Mouse (Mus musculus): ENCODE data around the gene Ephx3.
A peak's percentile ranks its signal among the peaks of the same experiment; 100 is the strongest.
"Not testable (repeated sequence)": the region's sequence is repeated elsewhere in the genome, so short reads cannot be mapped to it uniquely, and the experiment has no call there.

The Ephx3 gene

GRCm38 (mm10) chr17:32188863-32189636, at the start of gene Ephx3:
Ephx3 (minus strand) TSS chr17:32189549.
- peak; percentile 30 for DNase-seq (ENCODE audit: low read depth, low spot score)

DNA sequence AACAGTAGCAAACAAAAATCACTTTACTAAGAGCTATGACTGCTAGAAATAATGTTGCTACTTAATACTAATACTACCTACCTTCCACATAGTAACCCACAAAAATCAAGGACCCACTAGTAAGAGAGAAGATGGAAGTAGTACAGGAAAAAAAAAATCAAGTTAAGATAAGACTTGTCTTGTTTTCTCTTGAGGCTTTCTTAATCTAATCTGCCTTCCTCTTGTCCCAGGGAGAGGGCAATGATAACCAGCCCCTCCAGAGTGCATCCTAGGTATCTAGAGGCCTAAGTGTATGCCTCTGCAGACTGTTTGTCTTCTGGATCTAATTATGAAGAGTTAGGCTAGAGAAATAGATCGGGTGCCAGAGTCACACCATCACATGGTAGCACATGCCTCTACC, 49.2 kb upstream of the Ephx3 start:
- no peak for DNase-seq (ENCODE audit: low read depth, low spot score)

DNA sequence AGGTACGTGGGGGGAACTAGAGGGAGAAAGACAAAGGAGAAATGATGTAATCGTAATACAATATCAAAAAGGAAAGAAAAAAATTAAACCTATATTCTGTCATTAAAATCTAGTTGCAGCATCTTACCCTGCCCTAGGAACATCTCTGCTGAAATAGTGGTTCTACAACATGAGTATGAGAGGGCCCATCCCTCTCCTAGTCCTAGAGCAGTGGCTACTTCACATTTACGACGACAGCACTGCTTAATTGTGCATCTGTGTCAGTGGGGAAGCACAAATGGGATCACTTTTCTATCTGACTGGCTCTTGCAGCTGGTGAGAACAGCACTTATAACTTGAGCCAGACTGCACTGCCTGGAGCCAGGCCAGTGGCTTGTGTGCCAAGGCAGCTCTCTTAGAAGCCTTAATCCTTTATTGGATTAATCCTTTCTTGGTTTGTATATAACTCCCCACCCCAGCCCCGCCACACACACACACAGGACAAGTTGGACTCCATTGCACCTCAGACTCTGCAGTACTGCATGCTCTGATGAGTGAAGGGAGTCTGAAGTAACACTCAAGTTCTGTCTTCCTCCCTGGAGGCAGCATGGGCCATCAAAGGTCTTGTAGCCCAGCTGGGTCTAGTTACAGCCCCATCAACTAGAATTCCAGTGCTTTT, 46.3 kb upstream of the Ephx3 start:
- DNase-seq (ENCODE audit: low read depth, low spot score) = peak; percentile 18

GRCm38 (mm10) chr17:32233174-32233573, 43.8 kb upstream of the Ephx3 start:
- no peak for DNase-seq (ENCODE audit: low read depth, low spot score)

- no peak for DNase-seq (ENCODE audit: low read depth, low spot score)
Measured at GRCm38 (mm10) chr17:32229256-32229655, 39.9 kb upstream of the Ephx3 start.

- DNase-seq (ENCODE audit: low read depth, low spot score) = no peak
Measured at GRCm38 (mm10) chr17:32220873-32221272, 31.5 kb upstream of the Ephx3 start.

DNA sequence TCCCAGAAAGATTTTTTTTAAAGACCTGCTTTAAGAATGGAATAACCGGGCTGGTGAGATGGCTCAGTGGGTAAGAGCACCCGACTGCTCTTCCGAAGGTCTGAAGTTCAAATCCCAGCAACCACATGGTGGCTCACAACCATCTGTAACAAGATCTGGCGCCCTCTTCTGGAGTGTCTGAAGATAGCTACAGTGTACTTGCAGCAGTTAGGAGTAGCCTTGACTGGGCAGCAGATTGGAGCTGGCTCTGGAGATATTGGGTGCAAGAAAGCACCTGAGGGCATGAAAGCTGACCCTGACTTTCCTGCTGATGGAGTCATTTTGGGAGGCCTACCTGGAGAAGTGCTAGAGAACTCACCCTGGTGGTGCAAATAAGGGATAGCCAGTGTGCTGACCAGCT, 26.2 kb upstream of the Ephx3 start:
- DNase-seq (ENCODE audit: low read depth, low spot score) = not testable (repeated sequence)

DNA sequence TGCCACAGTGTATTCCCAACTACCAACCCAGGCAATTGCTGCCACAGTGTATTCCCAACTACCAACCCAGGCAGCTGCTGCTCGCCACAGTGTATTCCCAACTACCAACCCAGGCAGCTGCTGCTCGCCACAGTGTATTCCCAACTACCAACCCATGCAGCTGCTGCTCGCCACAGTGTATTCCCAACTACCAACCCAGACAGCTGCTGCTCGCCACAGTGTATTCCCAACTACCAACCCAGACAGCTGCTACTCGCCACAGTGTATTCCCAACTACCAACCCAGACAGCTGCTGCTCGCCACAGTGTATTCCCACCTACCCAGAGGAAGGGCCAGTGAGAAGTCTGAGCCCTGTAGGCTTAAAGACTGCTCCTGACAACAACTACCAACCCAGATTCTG, 22.2 kb upstream of the Ephx3 start:
- not testable (repeated sequence) for DNase-seq (ENCODE audit: low read depth, low spot score)

- DNase-seq (ENCODE audit: low read depth, low spot score) = peak; percentile 59
Measured at GRCm38 (mm10) chr17:32209752-32210151, 20.4 kb upstream of the Ephx3 start.

DNA sequence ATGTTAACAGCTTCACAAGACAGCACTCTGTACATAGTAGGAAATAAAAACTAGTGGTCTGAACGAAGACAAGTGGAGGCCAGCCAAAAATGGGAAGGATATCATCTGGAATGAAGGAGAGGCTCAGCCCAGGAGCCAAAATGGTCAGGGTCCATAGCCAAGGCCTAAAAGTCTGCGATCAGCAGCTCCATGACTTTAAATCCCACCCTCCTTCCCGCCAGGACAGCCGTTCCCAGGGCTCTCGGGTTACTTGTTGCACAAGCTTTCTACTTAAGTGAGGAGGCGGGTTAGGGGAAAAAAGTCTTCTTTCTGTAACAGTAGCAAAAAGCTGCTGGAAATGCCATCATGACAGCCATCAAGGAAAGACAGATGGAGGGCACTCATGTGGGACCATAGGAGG, 19.8 kb upstream of the Ephx3 start:
- DNase-seq (ENCODE audit: low read depth, low spot score) = no peak

DNA sequence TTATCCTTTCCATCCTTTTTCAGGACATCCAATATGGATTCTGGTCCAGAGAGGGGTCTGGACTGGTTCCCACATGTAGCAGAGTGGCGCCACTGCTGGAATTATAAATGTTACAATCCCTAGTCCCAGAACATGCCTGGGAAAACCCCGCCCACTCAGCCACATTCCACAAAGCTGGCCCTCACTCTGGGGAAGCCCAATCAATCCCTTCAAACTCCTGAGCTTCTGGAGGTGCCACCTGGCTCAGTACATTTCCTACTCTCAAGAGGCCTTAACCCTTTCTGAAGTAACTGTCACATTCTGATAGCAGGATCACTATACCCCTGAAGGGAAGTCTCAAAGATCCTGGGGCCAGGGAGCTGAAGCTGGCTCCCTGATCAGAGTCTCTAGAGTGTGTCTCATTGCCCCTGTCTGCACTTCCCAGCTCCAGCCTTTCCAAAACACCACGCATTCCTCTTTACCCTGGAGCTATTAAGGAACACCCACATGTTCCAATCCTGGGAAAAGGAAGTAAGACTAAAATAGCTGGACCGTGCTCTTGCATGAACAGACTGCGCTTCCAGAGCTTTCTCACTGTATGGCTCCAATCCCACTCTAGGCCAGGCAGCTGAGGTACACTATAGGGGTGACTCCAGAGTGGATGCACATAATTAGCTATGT, 18.4 kb upstream of the Ephx3 start:
- no peak for DNase-seq (ENCODE audit: low read depth, low spot score)

GRCm38 (mm10) chr17:32205345-32205744, 16.0 kb upstream of the Ephx3 start:
- no peak for DNase-seq (ENCODE audit: low read depth, low spot score)

DNA sequence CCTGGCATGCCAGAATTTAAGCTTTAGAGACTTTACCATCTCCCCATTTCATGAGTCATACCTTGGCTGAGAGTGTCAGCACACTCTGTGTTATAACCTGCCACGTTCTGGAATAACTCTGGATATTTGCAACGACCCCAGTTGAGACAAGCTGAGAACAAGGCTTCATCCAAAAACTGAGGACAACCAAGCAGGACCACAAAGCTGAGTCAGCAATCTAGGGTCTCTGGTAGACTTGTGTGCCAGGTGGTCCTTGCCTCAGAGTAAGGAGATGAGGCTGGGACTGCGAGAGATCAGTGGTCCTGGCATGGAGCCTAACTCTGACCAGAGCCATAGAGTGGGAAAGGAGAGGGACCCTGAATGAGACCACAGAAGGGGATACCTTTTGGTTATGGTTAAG, 13.6 kb upstream of the Ephx3 start:
- DNase-seq (ENCODE audit: low read depth, low spot score) = no peak

DNA sequence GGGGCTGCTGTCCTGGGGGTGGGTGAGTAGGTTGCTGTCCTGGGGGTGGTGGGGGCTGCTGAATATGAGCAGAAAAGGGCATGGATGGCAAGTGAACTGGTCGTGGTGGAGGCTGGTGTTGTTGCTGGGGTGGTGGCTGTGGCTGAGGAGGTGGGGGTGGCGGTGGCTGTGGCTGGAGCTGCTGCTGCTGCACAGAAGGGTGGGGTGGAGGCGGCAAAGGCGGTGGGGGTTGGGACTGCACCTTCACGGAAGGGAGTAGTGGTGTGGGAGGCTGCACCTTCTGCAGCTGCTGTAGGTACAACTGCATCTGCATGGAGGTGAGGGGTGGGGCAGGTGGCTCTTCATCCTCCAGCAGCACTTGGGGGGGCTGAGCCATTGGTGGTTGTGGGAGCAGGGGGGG, 11.7 kb upstream of the Ephx3 start:
- DNase-seq (ENCODE audit: low read depth, low spot score) = no peak

DNA sequence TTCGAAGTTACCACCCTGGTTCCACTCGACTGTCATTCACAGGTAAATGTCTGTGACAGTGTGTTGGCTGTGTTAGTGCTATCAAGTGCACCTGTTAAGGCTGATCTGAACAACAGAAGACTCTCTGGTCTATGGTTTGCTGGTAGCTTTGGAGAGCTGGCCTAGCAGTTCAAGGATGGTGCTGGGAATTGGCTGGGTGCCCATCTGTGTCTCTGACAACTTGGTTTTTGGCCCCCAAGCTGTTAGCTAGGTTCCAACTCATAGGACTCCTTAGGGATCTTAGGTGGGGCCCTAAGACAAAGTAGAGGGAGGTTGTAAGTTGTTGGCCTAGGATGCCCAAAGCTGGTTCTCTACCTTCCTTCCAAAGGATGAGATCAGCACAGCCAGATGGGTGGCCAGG, 10.4 kb upstream of the Ephx3 start:
- no peak for DNase-seq (ENCODE audit: low read depth, low spot score)

GRCm38 (mm10) chr17:32197156-32197555, 7.8 kb upstream of the Ephx3 start:
- no peak for DNase-seq (ENCODE audit: low read depth, low spot score)

DNA sequence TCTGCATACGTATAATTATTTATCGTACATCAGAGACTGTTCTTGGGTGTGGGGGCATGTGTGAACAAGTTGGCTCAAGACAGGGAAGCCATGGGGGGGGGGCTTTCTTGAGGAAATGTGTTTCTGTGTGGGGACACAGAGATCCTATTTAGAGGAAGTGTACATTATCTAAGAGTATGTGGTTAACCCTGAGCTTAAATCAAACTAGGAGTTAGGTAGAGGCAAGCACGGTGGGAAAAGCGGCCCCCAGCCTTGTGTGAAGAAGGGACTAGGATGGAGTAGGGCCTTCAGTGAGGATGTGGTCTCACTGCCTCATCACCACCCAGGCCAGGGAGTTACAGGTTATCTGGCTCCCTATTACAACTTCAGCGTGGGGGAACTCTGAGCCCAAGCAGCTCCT, 6.4 kb upstream of the Ephx3 start:
- no peak for DNase-seq (ENCODE audit: low read depth, low spot score)

GRCm38 (mm10) chr17:32193010-32193409, 3.7 kb upstream of the Ephx3 start:
- no peak for DNase-seq (ENCODE audit: low read depth, low spot score)

GRCm38 (mm10) chr17:32189850-32190249, 501 bp upstream of the Ephx3 start:
- DNase-seq (ENCODE audit: low read depth, low spot score) = no peak

DNA sequence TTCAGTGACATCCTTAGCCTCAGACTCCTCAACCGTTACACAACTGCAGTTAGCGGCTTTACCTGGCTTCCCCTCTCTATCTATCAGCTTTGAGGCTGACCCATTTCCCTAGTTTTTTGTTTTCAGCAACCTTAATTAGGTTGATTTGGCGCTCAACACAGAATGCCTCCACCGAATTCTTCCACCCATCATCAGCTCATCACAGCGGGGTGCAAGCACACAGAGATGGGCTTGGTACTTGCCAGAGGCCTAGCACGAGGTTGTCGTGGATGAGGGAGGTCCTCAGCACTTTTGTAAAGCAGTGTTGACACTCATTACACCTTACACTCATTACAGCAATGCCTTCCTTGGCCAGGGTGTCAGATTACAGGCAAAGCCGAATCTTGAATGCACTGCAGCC, 6.3 kb downstream of the Ephx3 start:
- no peak for DNase-seq (ENCODE audit: low read depth, low spot score)

- DNase-seq (ENCODE audit: low read depth, low spot score) = peak; percentile 21
Measured at GRCm38 (mm10) chr17:32179621-32180491, 9.5 kb downstream of the Ephx3 start.

- no peak for DNase-seq (ENCODE audit: low read depth, low spot score)
Measured at GRCm38 (mm10) chr17:32176919-32177318, 12.4 kb downstream of the Ephx3 start.

Measured in mesoderm, embryonic 11.5 days (tissue).